Mouse (Mus musculus) gastrocnemius, adult 2 months (tissue): ENCODE results near the gene Zfp54. TPM values are rescaled to one million over a fixed set of nuclear protein-coding genes. Genes with fewer than 3 reads are reported as not detected.
"Not testable (repeated sequence)": the region's sequence is repeated elsewhere in the genome, so short reads cannot be mapped to it uniquely, and the experiment has no call there.

ENCODE experiments used
- DNase-seq: peaks from one replicate; pipeline ENCODE4 v3.0.0; 2022
- H3K27ac ChIP-seq: fragments of 200-600 bp; 2 replicates; pipeline ENCODE4 v1.8.1; 2022; ENCODE audit warnings: mild to moderate bottlenecking
- H3K4me3 ChIP-seq: fragments of 200-600 bp; 2 replicates; pipeline ENCODE4 v1.8.1; 2022; ENCODE audit warnings: mild to moderate bottlenecking, moderate library complexity
- CTCF ChIP-seq: fragments of 200-600 bp; IDR thresholded peaks from 2 replicates; pipeline ENCODE4 v1.8.1; 2022; ENCODE audit warnings: antibody characterized with exemption, mild to moderate bottlenecking, moderate library complexity
- intact Hi-C: fragments of 180-260 bp; cut with DNase I; formaldehyde crosslinking; loops from one replicate; pipeline ENCODE4 v1.15.1; 2025
- total RNA-seq, 2 experiments: library from RNA; stranded (reverse); gene quantifications; 2 replicates each; pipeline ENCODE4 v1.2.3; 2021

Gene Zfp54
- total RNA-seq, 2 experiments from 2014 or later = 0.33 to 0.89 TPM

DNA sequence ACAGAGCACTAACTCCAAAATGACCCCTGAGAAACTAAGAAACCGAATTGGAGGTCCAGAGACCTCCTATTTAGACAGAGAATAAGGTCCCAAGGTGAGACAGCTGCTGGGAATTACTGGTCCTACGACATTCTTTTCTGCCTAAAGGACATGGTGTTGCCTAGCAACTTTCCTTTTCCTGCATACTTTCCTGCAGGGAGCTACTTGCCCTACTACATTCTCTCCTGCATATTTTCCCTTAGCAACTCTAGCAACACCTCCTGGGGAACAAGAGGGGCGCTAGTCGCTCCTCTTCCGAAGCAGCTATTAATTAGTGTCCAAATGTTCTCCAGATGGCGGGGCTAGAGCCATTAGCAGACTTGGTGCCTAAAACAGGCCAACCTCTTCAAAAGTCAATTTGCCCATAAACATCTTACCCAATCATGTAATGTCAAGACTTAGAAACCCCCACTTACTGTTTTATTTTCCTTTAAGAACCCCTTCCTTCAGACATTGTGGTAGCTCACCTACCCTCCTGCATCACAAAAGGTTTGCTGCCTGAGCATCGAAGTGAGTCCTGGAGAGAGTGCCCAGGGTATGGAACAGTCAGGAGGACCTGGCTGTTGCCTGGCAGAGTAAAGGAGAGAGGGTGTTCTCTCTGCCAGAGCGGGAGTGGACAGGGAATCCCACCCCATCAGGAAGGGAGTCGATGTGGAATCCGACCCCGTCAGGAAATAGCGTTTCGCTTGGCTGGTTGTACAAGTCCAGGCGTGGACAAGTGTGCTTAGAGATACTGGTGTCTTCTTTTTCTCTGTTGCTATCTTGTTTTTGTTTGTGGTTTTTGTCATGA, 50.5 kb downstream of the Zfp54 start:
- intact Hi-C loops = no loop called here
- TF ChIP-seq CTCF = peak; percentile 6; the same call in 1 of the 2 replicates
- Histone ChIP-seq H3K4me3 (peak overlapping the region; percentile 15; the same call in 1 of the 2 replicates), H3K27ac (peak overlapping the region; percentile 72)
- DNase-seq = no peak

DNA sequence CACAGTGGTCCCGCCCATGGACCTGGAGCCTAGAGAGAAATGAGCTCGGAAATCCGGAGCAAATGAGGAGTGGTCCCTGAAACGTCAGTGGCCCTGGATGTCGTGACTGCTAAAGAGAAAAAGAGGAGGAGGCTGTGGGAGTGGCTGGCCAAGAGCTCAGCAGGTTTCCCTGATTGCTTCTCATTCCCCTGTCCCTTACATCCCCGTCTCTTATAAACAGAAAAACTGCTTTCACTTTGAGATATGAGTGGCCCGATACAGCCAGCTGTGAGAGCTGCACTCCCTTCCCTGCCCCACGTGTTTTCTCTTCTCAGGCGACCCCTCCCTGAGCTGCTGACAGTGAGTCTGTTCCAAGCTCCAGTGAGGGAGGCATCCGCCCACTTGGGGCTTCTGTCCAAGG, 51.7 kb downstream of the Zfp54 start:
- Histone ChIP-seq H3K4me3 (peak overlapping the region; percentile 60), H3K27ac (peak overlapping the region; percentile 73)
- DNase-seq, intact Hi-C loops: not testable (repeated sequence)

DNA sequence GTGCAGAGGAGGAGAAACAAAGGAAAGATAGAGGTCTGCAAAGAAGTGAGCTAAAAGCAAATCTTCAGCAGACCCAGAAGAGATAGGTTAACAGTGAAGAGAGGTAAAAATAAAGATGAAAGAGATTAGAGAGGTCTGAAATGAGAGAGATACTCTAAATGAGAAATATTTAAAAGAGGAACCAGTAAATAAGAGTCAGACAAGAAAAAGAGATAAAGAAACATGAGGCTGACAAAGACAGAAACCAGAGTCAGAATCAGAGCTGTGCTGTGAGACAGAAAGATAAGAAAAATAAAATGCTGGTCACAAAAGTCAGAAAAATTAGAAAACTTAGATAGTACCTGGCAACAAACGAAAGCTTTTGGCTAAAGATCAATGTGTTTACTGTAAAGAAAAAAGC, 52.3 kb downstream of the Zfp54 start:
- DNase-seq, intact Hi-C loops: not testable (repeated sequence)
- Histone ChIP-seq H3K27ac (peak overlapping the region; percentile 73), H3K4me3 (peak overlapping the region; percentile 60)

DNA sequence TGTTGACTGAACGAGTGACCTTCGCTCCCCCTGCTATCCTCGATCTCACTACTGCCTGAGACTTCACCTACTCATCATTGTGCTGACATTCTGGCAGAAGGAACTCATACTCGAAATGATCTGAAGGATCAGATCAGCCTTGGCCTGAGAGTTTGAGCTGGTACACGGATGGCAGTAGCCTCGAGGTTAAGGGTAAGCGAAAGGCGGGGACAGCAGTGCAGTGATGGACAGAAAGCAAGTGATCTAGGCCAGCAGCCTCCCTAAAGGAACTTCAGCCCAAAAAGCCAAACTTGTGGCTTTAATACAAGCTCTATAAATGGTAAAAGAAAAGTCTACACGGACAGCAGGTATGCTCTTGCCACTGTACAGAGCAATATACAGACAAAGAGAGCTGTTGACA, 53.3 kb downstream of the Zfp54 start:
- not testable (repeated sequence) for H3K27ac ChIP-seq

DNA sequence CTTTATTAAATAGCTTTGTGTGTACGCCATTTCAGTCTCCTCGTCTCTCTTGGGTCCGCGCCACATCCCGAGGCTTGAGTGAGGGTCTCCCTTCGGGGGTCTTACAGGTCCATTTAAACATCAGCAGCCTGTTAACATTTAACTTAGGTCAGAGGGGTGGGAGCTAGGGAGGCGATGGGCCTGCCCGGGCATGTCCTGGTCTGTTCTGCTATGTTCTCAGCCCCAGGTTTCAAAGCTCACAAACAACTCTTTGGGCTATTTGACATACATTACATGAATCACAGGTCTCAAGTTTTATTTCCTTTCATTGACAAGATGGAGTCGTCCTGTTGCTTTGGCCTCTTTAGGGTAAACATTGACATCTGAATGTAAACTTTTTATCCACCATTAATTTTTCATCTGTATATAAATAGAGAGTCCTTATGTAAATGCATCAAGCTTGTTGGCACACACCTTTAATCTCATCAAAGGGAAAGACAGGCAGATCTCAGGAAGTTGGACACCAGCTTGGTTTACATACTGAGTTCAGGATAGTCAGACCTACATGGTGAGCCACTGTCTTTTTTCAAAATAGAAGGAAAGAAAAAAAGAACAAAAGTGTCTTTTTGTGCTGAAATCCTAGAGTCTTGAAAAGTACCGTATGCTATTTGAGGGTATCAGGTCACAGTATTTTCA, 55.2 kb downstream of the Zfp54 start:
- H3K4me3 ChIP-seq, DNase-seq, intact Hi-C loops: not testable (repeated sequence)
- peak overlapping the region; percentile 41 for H3K27ac ChIP-seq

More for the DNA sequence above, 53.3 kb downstream of the Zfp54 start:
- H3K4me3 ChIP-seq, DNase-seq, intact Hi-C loops: not testable (repeated sequence)

Other genes with a start within 250 kb of the Zfp54 start
- gene Vmn1r234, start 197.1 kb upstream of the Zfp54 start, total RNA-seq = not detected
- not detected for gene Vmn1r235, start 166.8 kb upstream of the Zfp54 start, total RNA-seq
- gene Vmn1r236, start 140.3 kb upstream of the Zfp54 start, total RNA-seq = not detected
- gene Vmn1r237, start 111.4 kb upstream of the Zfp54 start, total RNA-seq = not detected
- gene Zfp677, start 39.5 kb upstream of the Zfp54 start, total RNA-seq = under 1 TPM; 0.66 to 0.92 TPM
- gene Zfp51, start 27.1 kb downstream of the Zfp54 start, total RNA-seq = 1 to 10 TPM; 9.5 to 9.7 TPM
- 1 to 10 TPM; 1.9 to 2.2 TPM for gene Zfp53, start 65.8 kb downstream of the Zfp54 start, total RNA-seq
- gene Zfp52, start 112.3 kb downstream of the Zfp54 start, total RNA-seq = 1 to 10 TPM; 5.7 to 8.0 TPM
- 1 to 10 TPM; 1.6 to 3.8 TPM for gene Zfp948, start 143.8 kb downstream of the Zfp54 start, total RNA-seq
- gene Zfp983, start 227.4 kb downstream of the Zfp54 start, total RNA-seq = 1 to 10 TPM; 1.8 to 2.1 TPM